Mouse (Mus musculus) lung, embryonic 16.5 days (tissue): ENCODE measurements around the gene Arhgef1. TPM values are rescaled to one million over a fixed set of nuclear protein-coding genes. Genes with fewer than 3 reads are reported as not detected.
A peak's percentile ranks its signal among the peaks of the same experiment; 100 is the strongest.
"Not testable (repeated sequence)": the region's sequence is repeated elsewhere in the genome, so short reads cannot be mapped to it uniquely, and the experiment has no call there.

Experiments used
- ATAC-seq: fragments of 200-750 bp; cut with Nextera tagmentation; 2 replicates; pipeline ENCODE4 v1.8.0; 2017; ENCODE audit warnings: low read depth, mild to moderate bottlenecking, moderate library complexity
- H3K27ac ChIP-seq: fragments of 300-500 bp; sonication (generic); 2 replicates; pipeline ENCODE4 v1.5.1; 2014; ENCODE audit warnings: mild to moderate bottlenecking, control low read depth, low read length
- H3K27me3 ChIP-seq: fragments of 300-500 bp; sonication (generic); 2 replicates; pipeline ENCODE4 v1.6.1; 2014; ENCODE audit warnings: low read depth, low read length, mixed read lengths; ENCODE audit not compliant: control insufficient read depth, insufficient read depth
- H3K36me3 ChIP-seq: fragments of 300-500 bp; sonication (generic); 2 replicates; pipeline ENCODE4 v1.6.1; 2014; ENCODE audit warnings: low read length; ENCODE audit not compliant: control insufficient read depth, insufficient read depth
- H3K4me1 ChIP-seq: fragments of 300-500 bp; sonication (generic); replicated peaks from 2 replicates; pipeline ENCODE4 v1.6.1; 2014; ENCODE audit warnings: low read length, mixed read lengths; ENCODE audit not compliant: control insufficient read depth, insufficient read depth
- H3K4me2 ChIP-seq: fragments of 300-500 bp; sonication (generic); 2 replicates; pipeline ENCODE4 v1.6.1; 2014; ENCODE audit warnings: low read depth, low read length, control low read depth
- H3K4me3 ChIP-seq: fragments of 300-500 bp; sonication (generic); 2 replicates; pipeline ENCODE4 v1.5.1; 2014; ENCODE audit warnings: mild to moderate bottlenecking, low read length, control low read depth
- H3K9ac ChIP-seq: fragments of 300-500 bp; sonication (generic); 2 replicates; pipeline ENCODE4 v1.6.1; 2014; ENCODE audit warnings: low read length, control low read depth
- H3K9me3 ChIP-seq: fragments of 300-500 bp; sonication (generic); 2 replicates; pipeline ENCODE4 v1.6.1; 2016; ENCODE audit warnings: low read length; ENCODE audit not compliant: control insufficient read depth
- WGBS: fragments of 180-500 bp; shearing (Covaris S2); extraction: QIAGEN DNeasy Blood & Tissue Kit; methylation state at CpG from one replicate; pipeline ENCODE4 v1.1.7; 2014; 5-methylcytosine and 5-hydroxymethylcytosine counted together
- polyA plus RNA-seq: library from polyadenylated mRNA; unstranded; fragments of >200 nt; fragmentation: Nextera tagmentation; extraction: Ambion mirVana; gene quantifications from 2 replicates; pipeline ENCODE4 v1.2.1, GENCODE M21; 2015

Arhgef1 gene
- polyA plus RNA-seq, 1 experiment from 2014 or later, result 119 TPM

GRCm38 (mm10) chr7:24887096-24887495, 15.6 kb upstream of the Arhgef1 start:
- Histone ChIP-seq H3K4me1 (peaks cover 31% of the 10 kb centered on the region), H3K27ac (no peak overlapping the region), H3K9ac (peak overlapping the region; percentile 97), H3K4me2 (peak overlapping the region; percentile 85), H3K27me3 (no peaks in the 10 kb centered on the region), H3K4me3 (no peak overlapping the region), H3K36me3 (peaks cover 29% of the 10 kb centered on the region), H3K9me3 (no peaks in the 10 kb centered on the region)
- WGBS, result 65% methylated on average over 4 of the region's 4 CpGs
- ATAC-seq, result no peak

- Histone ChIP-seq H3K9me3 (no peaks in the 10 kb centered on the region), H3K9ac (0 out of 2 replicates have a peak overlapping the region, but pooled peaks have one; percentile 4), H3K27me3 (no peaks in the 10 kb centered on the region), H3K4me1 (peaks cover 31% of the 10 kb centered on the region), H3K36me3 (peaks cover 29% of the 10 kb centered on the region), H3K4me2 (no peak overlapping the region), H3K4me3 (no peak overlapping the region), H3K27ac (peak overlapping the region; percentile 84)
- WGBS, result 71% methylated on average over 6 of the region's 6 CpGs
- ATAC-seq, result no peak
Observed at GRCm38 (mm10) chr7:24889431-24890220, 13.1 kb upstream of the Arhgef1 start.

GRCm38 (mm10) chr7:24890281-24891216, 12.2 kb upstream of the Arhgef1 start:
- Histone ChIP-seq H3K36me3 (peaks cover 29% of the 10 kb centered on the region), H3K9ac (no peak overlapping the region), H3K27ac (peak overlapping the region; percentile 84), H3K4me3 (no peak overlapping the region), H3K9me3 (no peaks in the 10 kb centered on the region), H3K4me1 (peaks cover 28% of the 10 kb centered on the region), H3K27me3 (no peaks in the 10 kb centered on the region), H3K4me2 (no peak overlapping the region)
- WGBS, result 28% methylated on average over 10 of the region's 10 CpGs
- ATAC-seq, result peak; percentile 90

GRCm38 (mm10) chr7:24891241-24892124, 11.2 kb upstream of the Arhgef1 start:
- no peak for ATAC-seq
- no peak overlapping the region for H3K4me2 ChIP-seq
- H3K9ac ChIP-seq, result no peak overlapping the region
- WGBS, result 67% methylated on average over 3 of the region's 3 CpGs
- peaks cover 26% of the 10 kb centered on the region for H3K36me3 ChIP-seq
- no peaks in the 10 kb centered on the region for H3K9me3 ChIP-seq
- H3K27ac ChIP-seq, result peak overlapping the region; percentile 84; the same call in 1 of the 2 replicates
- peaks cover 19% of the 10 kb centered on the region for H3K4me1 ChIP-seq
- H3K4me3 ChIP-seq, result no peak overlapping the region
- H3K27me3 ChIP-seq, result no peaks in the 10 kb centered on the region

GRCm38 (mm10) chr7:24892125-24892583, 10.6 kb upstream of the Arhgef1 start:
- no peak overlapping the region for H3K9ac ChIP-seq
- no peak overlapping the region for H3K4me2 ChIP-seq
- WGBS, result 41% methylated on average over 2 of the region's 2 CpGs
- no peak overlapping the region for H3K4me3 ChIP-seq
- no peaks in the 10 kb centered on the region for H3K27me3 ChIP-seq
- no peak for ATAC-seq
- peaks cover 12% of the 10 kb centered on the region for H3K4me1 ChIP-seq
- no peaks in the 10 kb centered on the region for H3K9me3 ChIP-seq
- H3K27ac ChIP-seq, result no peak overlapping the region
- H3K36me3 ChIP-seq, result peaks cover 20% of the 10 kb centered on the region

- not testable (repeated sequence) for H3K9ac ChIP-seq, H3K27ac ChIP-seq, H3K4me3 ChIP-seq, H3K4me2 ChIP-seq, ATAC-seq, H3K4me1 ChIP-seq, H3K36me3 ChIP-seq, H3K27me3 ChIP-seq, H3K9me3 ChIP-seq
- WGBS, result 73% methylated on average over 2 of the region's 2 CpGs
Observed at GRCm38 (mm10) chr7:24895749-24896148, 7.0 kb upstream of the Arhgef1 start.

GRCm38 (mm10) chr7:24896269-24896668, 6.4 kb upstream of the Arhgef1 start:
- no peak overlapping the region for H3K4me2 ChIP-seq
- no peaks in the 10 kb centered on the region for H3K4me1 ChIP-seq
- no peak for ATAC-seq
- 82% methylated on average over 8 of the region's 8 CpGs for WGBS
- no peaks in the 10 kb centered on the region for H3K9me3 ChIP-seq
- H3K27me3 ChIP-seq, result no peaks in the 10 kb centered on the region
- no peak overlapping the region for H3K9ac ChIP-seq
- H3K4me3 ChIP-seq, result no peak overlapping the region
- no peak overlapping the region for H3K27ac ChIP-seq
- no peaks in the 10 kb centered on the region for H3K36me3 ChIP-seq

- Histone ChIP-seq H3K27ac (no peak within 1 kb of the TSS), H3K4me2 (no peak within 1 kb of the TSS), H3K4me1 (peaks cover 4% of the 10 kb centered on the region; the same call in 1 of the 2 replicates), H3K4me3 (no peak within 1 kb of the TSS), H3K36me3 (no peaks in the 10 kb centered on the region), H3K9ac (no peak within 1 kb of the TSS), H3K27me3 (no peaks in the 10 kb centered on the region), H3K9me3 (no peaks in the 10 kb centered on the region)
- ATAC-seq, result no peak
- 56% methylated on average over 12 of the region's 12 CpGs for WGBS
Observed at GRCm38 (mm10) chr7:24897224-24897623, 5.5 kb upstream of the Arhgef1 start, which contains the start of gene Cd79a. Gene Cd79a, plus strand, starts transcription at chr7:24897381.
